Mouse (Mus musculus): ENCODE measurements around the gene AL732309.1. TPM values are rescaled to one million over a fixed set of nuclear protein-coding genes. Genes with fewer than 3 reads are reported as not detected.
"Not testable (repeated sequence)": the region's sequence is repeated elsewhere in the genome, so short reads cannot be mapped to it uniquely, and the experiment has no call there.

AL732309.1 gene
- total RNA-seq, 2 experiments from 2014 or later = 2.2 to 5.7 TPM

- no peak for DNase-seq (ENCODE audit: low spot score in 2 of 2)
Observed at GRCm38 (mm10) chr2:25267746-25268309, 21.2 kb upstream of the AL732309.1 start.

DNA sequence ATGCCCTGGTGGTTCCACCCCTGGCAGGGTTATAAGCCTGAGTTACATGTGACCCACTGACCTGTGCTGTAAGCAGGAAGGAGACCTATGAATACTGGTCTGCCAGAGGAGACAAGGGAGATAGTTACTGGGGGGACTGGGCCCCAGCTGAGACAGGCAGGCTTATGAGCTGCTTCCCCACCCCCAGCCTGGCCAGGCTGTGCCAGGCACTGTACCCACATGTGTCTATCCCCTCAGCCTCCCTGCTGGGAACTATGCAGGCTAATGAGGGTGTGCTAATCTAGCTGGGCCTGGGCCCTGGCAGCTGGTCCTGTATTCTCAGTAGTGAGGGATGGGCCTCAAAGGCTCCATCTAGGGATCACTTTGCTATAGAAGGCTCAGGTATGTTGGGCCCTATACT, 20.6 kb upstream of the AL732309.1 start:
- DNase-seq (ENCODE audit: low spot score in 2 of 2) = no peak

DNA sequence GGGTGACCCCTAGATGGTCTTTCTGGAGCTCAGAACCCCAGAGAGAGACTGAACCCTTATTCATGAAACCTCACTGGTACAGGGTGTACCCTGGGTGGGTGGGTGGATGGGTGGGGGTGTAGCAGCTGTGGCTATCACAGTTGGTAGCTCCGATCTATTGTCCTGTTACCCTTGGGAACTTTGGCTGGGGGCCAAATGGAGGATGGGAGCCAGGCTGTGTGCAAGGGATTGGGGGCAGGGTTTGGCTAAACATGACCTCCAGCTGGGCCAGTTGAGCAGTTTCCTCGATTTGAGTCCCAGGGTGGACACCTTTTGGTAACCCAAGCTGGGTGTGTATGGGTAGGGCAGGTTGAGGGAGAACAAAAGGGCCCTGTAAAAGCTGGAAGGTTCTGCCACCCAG, 20.1 kb upstream of the AL732309.1 start:
- no peak for DNase-seq (ENCODE audit: low spot score in 2 of 2)

DNA sequence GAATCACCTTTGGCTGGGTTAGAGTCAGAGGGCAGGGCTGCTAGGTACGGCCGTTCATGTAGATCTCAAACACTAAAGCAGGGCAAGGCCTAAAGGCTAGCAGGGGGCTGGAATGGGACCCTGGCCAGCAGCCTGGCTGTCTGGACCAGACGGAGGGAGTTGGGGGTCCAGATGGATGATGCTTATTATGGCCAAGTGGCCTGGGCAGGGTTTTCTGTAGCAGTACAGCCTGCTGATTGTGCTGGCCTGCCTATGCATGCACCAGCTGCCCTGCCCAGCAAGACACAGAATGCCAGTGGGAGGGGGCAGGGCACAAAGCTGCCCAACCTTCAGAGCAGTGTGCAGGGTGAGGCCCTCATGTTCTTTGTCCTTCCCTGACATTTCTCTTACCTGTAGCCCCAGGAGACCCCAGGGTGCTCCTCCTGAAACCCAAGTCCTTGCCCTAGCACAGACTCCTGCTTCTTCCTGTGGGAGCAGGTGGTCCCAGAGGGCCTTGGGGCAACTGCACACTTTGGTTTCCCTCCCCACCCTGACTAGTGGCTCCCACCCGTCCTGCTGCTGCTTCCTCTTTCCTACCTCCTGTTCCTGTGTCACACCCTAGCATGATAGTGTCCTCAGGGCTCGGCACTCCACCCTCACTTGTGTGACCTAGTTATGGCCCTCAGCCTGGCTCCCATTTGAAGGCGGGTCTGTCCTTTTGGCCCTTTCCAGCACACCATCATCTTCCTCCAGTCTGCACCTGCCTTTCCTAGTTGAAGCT, 19.4 kb upstream of the AL732309.1 start:
- DNase-seq (ENCODE audit: low spot score in 2 of 2) = no peak

DNA sequence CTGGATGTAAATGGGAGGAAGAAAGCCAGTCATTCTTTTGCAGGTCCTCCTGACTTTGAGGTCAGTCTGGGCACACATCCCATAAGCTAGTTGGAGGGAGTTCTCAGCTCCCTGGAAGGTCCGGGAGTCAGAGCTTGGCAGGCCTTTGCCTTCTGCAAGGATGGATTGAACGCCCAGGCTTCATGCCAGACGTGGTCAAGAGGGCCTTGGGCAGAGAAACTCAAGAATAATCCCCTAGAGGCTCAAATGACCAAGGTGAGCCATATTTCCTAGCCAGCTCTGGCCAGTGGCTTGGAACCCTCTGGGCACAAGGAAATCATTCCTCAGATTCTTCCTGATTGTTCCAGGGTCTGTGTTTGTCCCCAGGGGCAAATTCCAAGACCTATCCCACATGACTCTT, 18.2 kb upstream of the AL732309.1 start:
- no peak for DNase-seq (ENCODE audit: low spot score in 2 of 2)

GRCm38 (mm10) chr2:25264286-25264660, 17.6 kb upstream of the AL732309.1 start:
- DNase-seq (ENCODE audit: low spot score in 2 of 2) = no peak

DNA sequence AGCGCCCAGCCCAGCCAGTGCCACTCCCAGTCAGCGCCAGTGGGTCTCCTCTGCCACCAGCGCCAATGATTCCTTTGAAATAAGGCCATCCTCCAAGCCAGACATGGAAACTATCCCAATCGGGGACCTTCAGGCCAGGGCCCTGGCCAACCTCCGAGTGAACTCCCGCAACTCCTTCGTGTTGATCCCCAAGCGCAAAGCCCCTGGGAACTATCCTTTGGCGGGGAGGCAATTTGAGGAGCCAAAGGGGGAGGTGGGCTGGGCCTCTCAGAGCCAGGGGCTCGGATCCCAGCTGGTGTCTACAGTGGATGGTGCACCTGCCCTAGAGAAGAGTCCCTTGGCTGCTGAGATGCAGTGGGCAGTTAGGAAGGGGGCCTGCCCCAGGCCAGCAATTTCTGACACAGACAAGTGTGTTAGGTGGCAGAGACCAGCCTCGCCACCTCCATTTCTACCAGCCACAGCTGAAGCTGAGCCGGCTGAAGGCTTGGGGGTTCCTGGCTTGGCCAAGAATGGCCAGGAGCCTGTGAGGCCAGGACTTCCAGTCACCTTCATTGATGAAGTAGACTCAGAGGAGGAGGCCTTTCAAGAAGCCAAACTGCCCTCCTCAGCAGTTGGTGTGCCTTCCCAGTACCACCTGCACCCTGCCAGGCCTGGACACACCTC, 17.1 kb upstream of the AL732309.1 start:
- DNase-seq (ENCODE audit: low spot score in 2 of 2) = no peak

DNA sequence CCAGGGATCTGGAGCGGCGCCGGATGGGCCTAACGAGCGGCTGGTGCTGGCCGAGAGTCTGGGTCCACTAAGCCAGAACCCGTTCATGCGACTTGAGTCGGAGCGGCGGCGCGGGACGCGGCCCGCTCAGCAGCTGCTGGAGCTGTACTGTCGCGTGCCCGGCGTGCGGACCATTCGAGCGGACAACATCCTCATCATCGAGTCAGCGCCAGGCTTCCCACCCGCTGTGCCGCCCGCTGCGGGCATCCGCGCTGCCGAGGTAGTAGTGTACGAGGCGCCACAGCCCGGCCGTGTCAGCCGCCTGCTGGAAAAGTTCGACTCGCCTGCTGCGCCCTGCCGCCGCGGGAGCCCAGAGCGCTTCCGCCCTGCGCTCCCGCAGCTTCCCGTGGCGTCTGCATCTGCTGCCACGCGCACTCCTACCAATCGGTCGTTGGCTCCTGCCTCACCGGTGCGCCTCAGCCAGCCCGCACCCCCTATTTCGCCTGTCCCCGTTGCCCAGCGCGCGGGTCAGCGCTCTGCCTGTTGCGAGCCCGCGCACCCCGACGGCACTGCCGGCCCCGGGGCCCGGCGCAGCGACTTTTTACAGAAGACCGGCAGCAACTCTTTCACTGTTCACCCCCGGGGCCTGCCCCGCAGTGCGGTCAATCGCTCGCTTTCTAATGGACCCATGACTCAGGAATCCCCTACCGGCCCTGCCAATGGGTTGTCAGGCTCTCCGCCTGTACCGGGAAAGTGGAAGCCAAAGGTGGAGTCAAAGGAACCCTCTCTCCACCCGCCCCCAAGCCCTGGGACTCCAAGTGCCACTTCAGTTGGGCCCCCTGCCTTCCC, 16.3 kb upstream of the AL732309.1 start:
- DNase-seq (ENCODE audit: low spot score in 2 of 2) = peak; percentile 31 to 43

- DNase-seq (ENCODE audit: low spot score in 2 of 2) = peak; percentile 83 to 88
Observed at GRCm38 (mm10) chr2:25262291-25262767, 15.7 kb upstream of the AL732309.1 start, which contains the start of gene Tprn. TSS of gene Tprn (plus strand) at chr2:25262618.

- no peak for DNase-seq (ENCODE audit: low spot score in 2 of 2)
Observed at GRCm38 (mm10) chr2:25261870-25262269, 15.2 kb upstream of the AL732309.1 start.

- DNase-seq (ENCODE audit: low spot score in 2 of 2) = no peak
Observed at GRCm38 (mm10) chr2:25258887-25259286, 12.2 kb upstream of the AL732309.1 start.

- not testable (repeated sequence) for DNase-seq (ENCODE audit: low spot score in 2 of 2)
Observed at GRCm38 (mm10) chr2:25257250-25257649, 10.6 kb upstream of the AL732309.1 start.

- not testable (repeated sequence) for DNase-seq (ENCODE audit: low spot score in 2 of 2)
Observed at GRCm38 (mm10) chr2:25256443-25257109, 9.9 kb upstream of the AL732309.1 start.

DNA sequence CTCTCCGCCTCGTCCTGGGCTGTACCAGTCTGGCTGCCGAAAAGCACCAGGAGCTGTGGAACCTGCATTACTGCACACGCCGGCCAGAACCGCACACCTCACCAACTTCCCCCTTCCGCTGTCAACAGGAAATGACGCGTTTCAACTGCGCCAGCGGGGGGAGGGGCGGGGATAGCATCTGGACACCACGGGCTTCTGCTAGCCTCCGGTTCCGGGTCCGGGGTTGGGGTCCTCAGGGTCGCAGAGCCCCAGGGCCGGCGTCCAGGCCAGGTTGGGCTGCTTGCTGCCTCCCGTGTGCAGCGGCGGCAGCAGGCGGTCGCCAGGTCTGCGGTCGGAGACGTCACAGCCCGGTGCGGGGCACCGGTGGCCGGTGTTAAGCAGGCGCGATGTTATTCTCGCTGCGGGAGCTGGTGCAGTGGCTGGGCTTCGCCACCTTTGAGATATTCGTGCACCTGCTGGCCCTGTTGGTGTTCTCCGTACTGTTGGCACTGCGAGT, 8.7 kb upstream of the AL732309.1 start, which contains the start of gene Tmem203:
TSS of gene Tmem203 (plus strand) at position 156 of the 496 bp plus-strand sequence.
- DNase-seq (ENCODE audit: low spot score in 2 of 2) = peak; percentile 89 to 90

DNA sequence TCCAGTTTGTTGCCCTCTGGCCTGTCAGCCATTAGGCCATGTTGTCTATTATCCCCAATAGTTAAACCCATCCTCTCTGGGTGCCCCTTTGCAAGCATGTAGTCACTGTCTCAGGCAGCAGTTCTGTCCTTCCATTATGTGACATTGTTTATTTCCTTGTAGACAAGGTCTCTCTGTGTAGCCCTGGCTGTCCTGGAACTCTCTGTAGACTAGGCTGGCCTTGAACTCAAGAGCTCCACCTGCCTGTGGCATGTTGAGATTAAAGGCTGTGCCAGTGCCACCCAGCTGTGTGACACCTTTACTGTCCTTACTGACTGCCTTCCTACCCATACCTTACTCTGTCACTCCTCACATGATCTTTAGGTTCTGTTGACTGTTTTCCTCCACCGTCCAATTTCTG, 5.7 kb upstream of the AL732309.1 start:
- no peak for DNase-seq (ENCODE audit: low spot score in 2 of 2)

GRCm38 (mm10) chr2:25244144-25244543, 2.5 kb downstream of the AL732309.1 start:
- no peak for DNase-seq (ENCODE audit: low spot score in 2 of 2)

GRCm38 (mm10) chr2:25243342-25243741, 3.3 kb downstream of the AL732309.1 start:
- no peak for DNase-seq (ENCODE audit: low spot score in 2 of 2)

- DNase-seq (ENCODE audit: low spot score in 2 of 2) = no peak
Observed at GRCm38 (mm10) chr2:25242101-25242506, 4.6 kb downstream of the AL732309.1 start, which contains the start of the genes Rnf208 and Cysrt1. TSS of gene Rnf208 (plus strand) at chr2:25242255. TSS of gene Cysrt1 (minus strand) at chr2:25242452.

DNA sequence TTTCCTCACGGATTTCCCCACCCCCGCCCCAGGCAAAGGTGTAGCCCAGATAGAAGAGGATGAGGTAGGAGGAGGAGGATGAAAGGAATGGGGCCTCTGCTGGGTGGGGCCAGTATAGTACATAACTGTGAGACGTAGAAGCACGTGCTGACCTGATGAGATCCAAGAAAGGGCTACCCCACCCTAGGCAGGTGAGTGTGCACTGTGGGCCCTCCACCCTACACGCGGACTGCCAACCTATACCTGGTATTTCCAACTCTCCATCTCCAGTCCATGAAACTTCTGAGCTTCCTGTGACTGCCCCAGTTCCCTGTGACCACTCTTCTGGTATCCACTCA, 5.3 kb downstream of the AL732309.1 start:
- DNase-seq (ENCODE audit: low spot score in 2 of 2) = no peak

DNA sequence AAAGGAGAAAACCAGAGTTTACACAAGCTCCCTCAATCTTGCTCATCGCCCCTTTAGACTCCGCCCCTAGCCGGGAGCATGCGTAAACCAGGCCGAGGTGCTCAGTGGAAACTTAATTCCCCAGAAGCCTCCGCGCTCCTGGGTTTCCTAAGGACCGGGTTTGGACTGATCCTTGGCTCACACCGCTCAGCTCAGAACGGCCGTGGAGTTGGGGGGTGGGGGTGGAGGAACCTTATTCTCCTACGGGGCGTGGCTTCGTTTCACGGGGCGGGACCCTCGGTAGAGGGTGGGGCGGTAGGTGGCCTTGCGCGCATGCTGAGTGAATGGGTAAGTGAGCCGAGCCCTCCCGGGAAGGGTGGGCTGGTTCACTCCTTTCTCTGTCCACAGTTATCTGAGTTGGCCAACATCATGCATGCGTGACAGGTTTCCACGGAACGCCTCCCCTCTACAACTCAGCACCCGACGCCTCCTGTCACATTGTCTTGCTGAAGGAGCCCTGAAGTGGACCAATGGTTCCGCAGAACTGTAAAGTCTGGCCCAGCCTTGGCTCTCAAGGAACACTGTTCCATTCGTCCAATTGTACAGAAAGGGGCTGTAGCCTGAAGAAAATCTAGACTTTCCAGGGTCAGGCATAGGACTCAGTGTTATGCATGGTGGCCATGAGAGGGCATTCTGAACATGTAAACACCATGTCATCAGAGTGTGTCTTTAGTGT, 5.8 kb downstream of the AL732309.1 start:
- peak; percentile 61 to 62 for DNase-seq (ENCODE audit: low spot score in 2 of 2)
